Mouse (Mus musculus) gastrocnemius, postnatal 4 days (tissue): ENCODE measurements around the gene Gm10031. TPM values are rescaled to one million over a fixed set of nuclear protein-coding genes. Genes with fewer than 3 reads are reported as not detected.
"Not testable (repeated sequence)": the region's sequence is repeated elsewhere in the genome, so short reads cannot be mapped to it uniquely, and the experiment has no call there.

ENCODE experiments used
- DNase-seq, 2 experiments: peaks; one replicate each; pipeline ENCODE4 v3.0.0; 2021 to 2022; ENCODE audit warnings: low spot score in 2 of 2, mixed read lengths in 2 of 2
- long read RNA-seq, 2 experiments: library from polyadenylated mRNA; stranded (forward); transcript quantifications; one replicate each; pipeline ENCODE4 v2.0.0; 2021
- total RNA-seq, 2 experiments: library from RNA; stranded (reverse); gene quantifications; 2 replicates each; pipeline ENCODE4 v1.2.3; 2021

The Gm10031 gene
- total RNA-seq, result 10 to 100 TPM; 34.0 to 34.5 TPM
- long read RNA-seq, experiment 1, result 0 reads
- long read RNA-seq, experiment 2, partial matches to known transcripts, result 0 of 3 reads
- long read RNA-seq, experiment 2, other reads (novel, unspliced or antisense), result 0 of 3 reads

GRCm38 (mm10) chr1:156523842-156524241 is at the start of gene Gm10031:
Gm10031 (plus strand) TSS chr1:156524012.
- DNase-seq, result not testable (repeated sequence)

GRCm38 (mm10) chr1:156474854-156475253 is 49.0 kb upstream of the Gm10031 start:
- DNase-seq, result no peak

GRCm38 (mm10) chr1:156476016-156476415 is 47.8 kb upstream of the Gm10031 start:
- DNase-seq, result no peak

GRCm38 (mm10) chr1:156476535-156476934 is 47.3 kb upstream of the Gm10031 start:
- DNase-seq, result no peak

GRCm38 (mm10) chr1:156481826-156482225 is 42.0 kb upstream of the Gm10031 start:
- no peak for DNase-seq

GRCm38 (mm10) chr1:156487498-156487897 is 36.3 kb upstream of the Gm10031 start:
- no peak for DNase-seq

GRCm38 (mm10) chr1:156488031-156488430 is 35.8 kb upstream of the Gm10031 start:
- no peak for DNase-seq

GRCm38 (mm10) chr1:156491226-156491796 is 32.5 kb upstream of the Gm10031 start:
- DNase-seq, result no peak

- DNase-seq, result no peak
Observed at GRCm38 (mm10) chr1:156495025-156495424, 28.8 kb upstream of the Gm10031 start.

GRCm38 (mm10) chr1:156496910-156497309 is 26.9 kb upstream of the Gm10031 start:
- DNase-seq, result no peak

GRCm38 (mm10) chr1:156504945-156505523 is 18.8 kb upstream of the Gm10031 start:
- no peak for DNase-seq

GRCm38 (mm10) chr1:156505901-156506300 is 17.9 kb upstream of the Gm10031 start:
- DNase-seq, result no peak

GRCm38 (mm10) chr1:156507753-156508152 is 16.1 kb upstream of the Gm10031 start:
- no peak for DNase-seq

GRCm38 (mm10) chr1:156520136-156520780 is 3.6 kb upstream of the Gm10031 start:
- DNase-seq, result no peak

- DNase-seq, result no peak
Observed at GRCm38 (mm10) chr1:156521796-156522517, 1.9 kb upstream of the Gm10031 start.

GRCm38 (mm10) chr1:156532476-156533175 is 8.8 kb downstream of the Gm10031 start:
- DNase-seq, result not testable (repeated sequence)

GRCm38 (mm10) chr1:156533483-156533882 is 9.7 kb downstream of the Gm10031 start:
- DNase-seq, result no peak

GRCm38 (mm10) chr1:156533911-156534310 is 10.1 kb downstream of the Gm10031 start:
- no peak for DNase-seq

- DNase-seq, result no peak
Observed at GRCm38 (mm10) chr1:156537031-156537430, 13.2 kb downstream of the Gm10031 start.

- DNase-seq, result no peak
Observed at GRCm38 (mm10) chr1:156537701-156538100, 13.9 kb downstream of the Gm10031 start.

GRCm38 (mm10) chr1:156538382-156538781 is 14.6 kb downstream of the Gm10031 start:
- DNase-seq, result no peak
